12 mouse cellular contexts compared by ENCODE assay signal in the genomic region with DNA sequence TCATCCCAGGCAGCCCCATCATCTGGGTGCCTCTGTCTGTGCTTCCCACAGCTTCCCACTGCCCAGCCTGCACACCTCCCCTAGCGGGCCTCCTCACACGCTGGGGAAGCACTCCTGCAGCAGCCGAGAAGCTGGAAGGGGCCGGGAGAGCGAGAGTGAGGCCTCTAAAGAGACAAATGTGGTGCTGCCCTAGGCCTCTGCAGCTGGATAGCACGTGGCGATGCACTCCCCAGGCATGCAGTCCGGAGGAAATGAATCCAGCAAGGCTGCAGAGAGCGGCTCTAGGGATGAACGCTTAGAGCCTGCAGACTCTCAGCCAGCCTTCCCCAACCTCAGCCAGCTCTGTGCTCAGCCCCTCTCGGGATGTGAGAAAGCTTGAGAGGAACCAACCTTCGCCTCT. TPM values are rescaled to one million over a fixed set of nuclear protein-coding genes. Genes with fewer than 3 reads are reported as not detected.
A peak's percentile ranks its signal among the peaks of the same experiment; 100 is the strongest.
DNase-seq lines count a peak whose midpoint lies in the region; ATAC-seq lines count a peak whose summit lies in the region.
"Had no signal": no experiment of that assay in that cellular context is flagged by ENCODE, and none has a peak within 500 bp of the region (broad histone marks: within the 10 kb centered on the region; RNA-seq: fewer than 3 reads in every experiment).

No protein-coding gene starts in this region.

- H3K4me2 ChIP-seq in heart, embryonic 11.5 days, result no peak overlapping the region
- H3K4me2 ChIP-seq in midbrain, embryonic 14.5 days (ENCODE audit: low read length), result no peak overlapping the region
- H3K4me2 ChIP-seq in heart, embryonic 16.5 days (ENCODE audit: low read depth, low read length), result no peak overlapping the region
- no peak overlapping the region for H3K4me2 ChIP-seq in stomach, embryonic 16.5 days (ENCODE audit: low read depth, low read length)

- WGBS in heart, embryonic 11.5 days (ENCODE audit: insufficient replicate concordance), result 17% methylated on average over 12 of the region's 12 CpGs
- 31% methylated on average over 12 of the region's 12 CpGs for WGBS in midbrain, embryonic 10.5 days
- 23% methylated on average over 12 of the region's 12 CpGs for WGBS in midbrain, embryonic 14.5 days
- WGBS in heart, embryonic 16.5 days, result 23% methylated on average over 12 of the region's 12 CpGs
- 18% methylated on average over 12 of the region's 12 CpGs for WGBS in stomach, embryonic 16.5 days

- H3K27me3 ChIP-seq in heart, embryonic 11.5 days (ENCODE audit: control insufficient read depth, insufficient read depth, low read length), result 0 out of 2 replicates have a peak, but pooled peaks cover 3% of the 10 kb centered on the region
- H3K27me3 ChIP-seq in midbrain, embryonic 10.5 days (ENCODE audit: low read depth, poor library complexity, severe bottlenecking), result peaks cover 73% of the 10 kb centered on the region
- no peaks in the 10 kb centered on the region for H3K27me3 ChIP-seq in midbrain, embryonic 14.5 days (ENCODE audit: control insufficient read depth, insufficient read depth, low read length)
- H3K27me3 ChIP-seq in heart, embryonic 16.5 days (ENCODE audit: control insufficient read depth, insufficient read depth, low read length), result no peaks in the 10 kb centered on the region
- H3K27me3 ChIP-seq in stomach, embryonic 16.5 days (ENCODE audit: control insufficient read depth, insufficient read depth, low read length), result no peaks in the 10 kb centered on the region; the same call in 1 of the 2 replicates

- ATAC-seq in heart, embryonic 11.5 days (replicated peaks; ENCODE audit: insufficient number of reproducible peaks, low FRiP score, low TSS enrichment), result no peak
- no peak for ATAC-seq in midbrain, embryonic 14.5 days (ENCODE audit: low FRiP score, low TSS enrichment)
- no peak for ATAC-seq in heart, embryonic 16.5 days (replicated peaks; ENCODE audit: extremely low read depth, insufficient read depth, low FRiP score)
- peak; percentile 51; the same call in 1 of the 2 replicates for ATAC-seq in stomach, embryonic 16.5 days (ENCODE audit: insufficient read depth, low FRiP score)
- ATAC-seq: CD4-positive, CD25-positive, alpha-beta regulatory T cell, adult 4 months had no signal

- H3K27ac ChIP-seq in heart, embryonic 11.5 days (ENCODE audit: low read depth, low read length), result peak overlapping the region; percentile 41; the same call in 1 of the 2 replicates
- H3K27ac ChIP-seq in midbrain, embryonic 10.5 days (replicated peaks), result peak overlapping the region; percentile 55; the same call in 1 of the 2 replicates
- H3K27ac ChIP-seq in midbrain, embryonic 14.5 days (replicated peaks; ENCODE audit: low read depth, low read length), result no peak overlapping the region
- H3K27ac ChIP-seq in heart, embryonic 16.5 days (ENCODE audit: low read length), result no peak overlapping the region
- H3K27ac ChIP-seq in stomach, embryonic 16.5 days (ENCODE audit: low read length), result peak overlapping the region; percentile 62; the same call in 1 of the 2 replicates

- intact Hi-C loops in heart, postnatal 25 days (cut with DNase I), result no loop called here

- H3K9ac ChIP-seq in heart, embryonic 11.5 days (ENCODE audit: low read depth, low read length), result 0 out of 2 replicates have a peak overlapping the region, but pooled peaks have one; percentile 39
- no peak overlapping the region for H3K9ac ChIP-seq in midbrain, embryonic 14.5 days (replicated peaks; ENCODE audit: low read length)
- 0 out of 2 replicates have a peak overlapping the region, but pooled peaks have one; percentile 2 for H3K9ac ChIP-seq in heart, embryonic 16.5 days (ENCODE audit: low read length)
- H3K9ac ChIP-seq in stomach, embryonic 16.5 days (ENCODE audit: low read length), result no peak overlapping the region; the same call in 1 of the 2 replicates

- H3K36me3 ChIP-seq in heart, embryonic 11.5 days (ENCODE audit: control insufficient read depth, insufficient read depth, low read length), result no peaks in the 10 kb centered on the region
- H3K36me3 ChIP-seq in midbrain, embryonic 10.5 days, result no peaks in the 10 kb centered on the region
- H3K36me3 ChIP-seq in midbrain, embryonic 14.5 days (ENCODE audit: control insufficient read depth, insufficient read depth, low read length), result no peaks in the 10 kb centered on the region
- H3K36me3 ChIP-seq in heart, embryonic 16.5 days (ENCODE audit: control insufficient read depth, insufficient read depth), result no peaks in the 10 kb centered on the region
- H3K36me3 ChIP-seq in stomach, embryonic 16.5 days (ENCODE audit: control insufficient read depth, insufficient read depth, low read length), result no peaks in the 10 kb centered on the region

- DNase-seq in heart, postnatal 25 days (ENCODE audit: low spot score), result no peak
- peak; percentile 35 for DNase-seq in midbrain, embryonic 10.5 days (ENCODE audit: low spot score)
- DNase-seq in midbrain, embryonic 14.5 days, result no peak
- DNase-seq in thymus, postnatal 36 days, result no peak
- DNase-seq in layer of hippocampus, adult 9-11 months, result no peak
- DNase-seq: adrenal gland, adult 8-10 months; retina, postnatal 1 day; thymus, postnatal 14 days had no signal

- no peak overlapping the region for H3K4me3 ChIP-seq in heart, embryonic 11.5 days (ENCODE audit: low read depth, low read length)
- no peak overlapping the region for H3K4me3 ChIP-seq in midbrain, embryonic 10.5 days
- H3K4me3 ChIP-seq in midbrain, embryonic 14.5 days (replicated peaks; ENCODE audit: low read depth, low read length), result no peak overlapping the region
- H3K4me3 ChIP-seq in heart, embryonic 16.5 days (ENCODE audit: low read length), result no peak overlapping the region
- no peak overlapping the region for H3K4me3 ChIP-seq in stomach, embryonic 16.5 days (replicated peaks; ENCODE audit: low read length)

- no peaks in the 10 kb centered on the region for H3K9me3 ChIP-seq in heart, embryonic 11.5 days (replicated peaks; ENCODE audit: control insufficient read depth, low read length)
- H3K9me3 ChIP-seq in midbrain, embryonic 10.5 days (replicated peaks), result no peaks in the 10 kb centered on the region
- H3K9me3 ChIP-seq in midbrain, embryonic 14.5 days (ENCODE audit: control insufficient read depth, low read length), result no peaks in the 10 kb centered on the region
- H3K9me3 ChIP-seq in heart, embryonic 16.5 days (replicated peaks; ENCODE audit: control insufficient read depth, low read length), result no peaks in the 10 kb centered on the region
- H3K9me3 ChIP-seq in stomach, embryonic 16.5 days (replicated peaks; ENCODE audit: control insufficient read depth, low read length), result no peaks in the 10 kb centered on the region

- peaks cover 42% of the 10 kb centered on the region for H3K4me1 ChIP-seq in heart, embryonic 11.5 days (ENCODE audit: control insufficient read depth, insufficient read depth, low read length)
- peaks cover 35% of the 10 kb centered on the region for H3K4me1 ChIP-seq in midbrain, embryonic 10.5 days
- peaks cover 4% of the 10 kb centered on the region; the same call in 1 of the 2 replicates for H3K4me1 ChIP-seq in midbrain, embryonic 14.5 days (ENCODE audit: control insufficient read depth, insufficient read depth, low read length)
- peaks cover 38% of the 10 kb centered on the region for H3K4me1 ChIP-seq in heart, embryonic 16.5 days (ENCODE audit: control insufficient read depth, insufficient read depth, low read length)
- peaks cover 18% of the 10 kb centered on the region for H3K4me1 ChIP-seq in stomach, embryonic 16.5 days (ENCODE audit: control insufficient read depth, insufficient read depth, low read length)

RNA-seq across cellular contexts. Expression of a gene that starts 35.9 kb away (rescaled TPM):
- 24.5 and 24.7 TPM in 2 replicates for polyA plus RNA-seq in heart, embryonic 11.5 days (2014; fragmentation: Nextera tagmentation; extraction: Ambion mirVana)
- total RNA-seq in heart, postnatal 25 days (2021), result 1 to 10 TPM; 4.1 to 4.6 TPM
- 0.62 and 0.70 TPM in 2 replicates for polyA plus RNA-seq in midbrain, embryonic 10.5 days (2016; fragmentation: Nextera tagmentation; extraction: Ambion mirVana)
- 0.58 and 0.64 TPM in 2 replicates for polyA plus RNA-seq in midbrain, embryonic 14.5 days (2014; fragmentation: Nextera tagmentation; extraction: Ambion mirVana)
- polyA plus RNA-seq in heart, embryonic 16.5 days (2015; fragmentation: Nextera tagmentation; extraction: Ambion mirVana), result 7.8 and 9.8 TPM in 2 replicates
- 4.7 and 5.8 TPM in 2 replicates for polyA plus RNA-seq in stomach, embryonic 16.5 days (2015; fragmentation: Nextera tagmentation; extraction: Ambion mirVana)
- polyA plus RNA-seq: CD4-positive, CD25-positive, alpha-beta regulatory T cell, adult 4 months had no signal

Comparison
In these comparisons a context has a peak if more than half of its experiments do, and no peak if none do; other contexts are left out.
1. H3K27ac ChIP-seq: peak in heart, embryonic 11.5 days (single experiment), midbrain, embryonic 10.5 days (single experiment) and stomach, embryonic 16.5 days (single experiment); none in midbrain, embryonic 14.5 days (single experiment) and heart, embryonic 16.5 days (single experiment).
2. H3K9ac ChIP-seq: peak in heart, embryonic 11.5 days (single experiment) and heart, embryonic 16.5 days (single experiment); none in midbrain, embryonic 14.5 days (single experiment) and stomach, embryonic 16.5 days (single experiment).